Mouse (Mus musculus): ENCODE measurements around the gene Ifi44.

The Ifi44 gene

DNA sequence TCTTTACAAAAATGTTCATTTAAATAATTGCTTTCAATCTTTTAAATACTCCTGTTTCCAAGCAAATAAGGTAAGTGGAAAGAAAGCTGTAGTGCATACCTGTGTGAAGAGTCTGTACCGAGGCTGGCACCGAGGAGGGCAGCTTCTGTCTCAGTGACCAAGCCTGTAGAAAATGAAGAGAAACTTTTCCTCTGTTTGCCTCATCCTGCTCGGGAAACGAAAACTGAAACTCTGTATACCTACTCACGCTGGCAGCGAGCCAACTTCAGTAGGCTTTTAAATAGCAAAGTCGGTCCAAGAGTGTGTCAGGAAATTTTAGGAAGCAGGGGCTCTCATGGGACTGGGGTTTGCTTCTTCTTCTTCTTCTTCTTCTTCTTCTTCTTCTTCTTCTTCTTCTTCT, at the start of gene Ifi44:
TSS of gene Ifi44 (minus strand) at position 224 of the 400 bp plus-strand sequence.
- DNase-seq (ENCODE audit: low spot score): no peak

DNA sequence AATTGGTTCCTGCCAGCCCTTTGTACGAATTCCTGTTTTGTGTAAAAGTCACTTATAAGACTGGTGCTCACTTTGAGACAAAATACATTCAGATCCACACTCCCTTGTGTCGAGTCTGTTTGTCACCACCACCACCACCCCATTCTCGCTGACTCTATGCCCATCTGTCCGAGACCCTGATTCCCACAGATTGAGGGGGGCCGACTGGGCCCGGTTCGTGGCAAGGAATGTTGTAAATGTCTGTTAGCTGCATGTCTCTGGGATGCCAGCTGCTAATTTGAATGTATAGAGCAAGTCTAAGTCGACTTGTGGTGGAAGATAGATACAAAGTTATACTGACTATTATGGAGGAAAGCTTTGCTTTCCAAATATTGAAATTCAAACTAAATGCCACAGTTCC, 38.9 kb upstream of the Ifi44 start:
- DNase-seq (ENCODE audit: low spot score): no peak

DNA sequence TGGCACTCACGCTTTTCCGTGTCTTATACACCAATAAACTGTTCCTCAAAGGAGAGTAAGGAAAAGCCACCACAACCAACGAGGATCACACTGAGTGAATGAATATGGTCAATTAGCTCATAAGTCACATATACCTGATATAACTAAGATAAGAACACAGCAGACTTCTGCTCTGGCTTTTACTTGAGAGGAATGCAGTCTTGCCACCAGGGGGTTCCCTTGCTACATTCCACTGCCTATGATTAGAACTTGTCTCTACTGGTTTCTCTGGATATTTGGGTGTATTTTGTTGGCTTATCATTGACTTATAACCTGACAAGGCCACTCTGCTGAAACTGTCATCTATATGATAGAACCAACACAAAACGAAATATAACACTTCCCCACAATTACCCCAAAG, 25.3 kb upstream of the Ifi44 start:
- peak; percentile 31 for DNase-seq (ENCODE audit: low spot score)

DNA sequence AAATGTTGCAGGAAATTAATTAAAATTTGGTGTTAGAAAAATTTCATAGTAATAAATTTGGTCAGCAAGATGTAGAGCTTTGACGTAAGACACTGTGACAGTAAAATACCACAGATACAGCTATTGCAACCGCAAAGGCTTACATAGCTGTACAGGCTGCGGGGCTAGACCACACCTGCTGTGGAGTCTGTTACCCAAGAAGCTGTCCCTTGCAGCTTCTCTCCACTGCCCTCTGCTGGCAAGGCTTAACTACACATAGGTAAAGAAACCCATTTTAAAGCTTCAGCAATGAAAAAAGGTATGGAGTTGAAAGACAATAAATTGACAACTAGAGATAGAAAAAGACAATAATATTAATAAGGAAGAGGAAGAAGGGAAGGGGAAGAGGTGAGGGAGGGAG, 21.3 kb upstream of the Ifi44 start:
- no peak for DNase-seq (ENCODE audit: low spot score)

DNA sequence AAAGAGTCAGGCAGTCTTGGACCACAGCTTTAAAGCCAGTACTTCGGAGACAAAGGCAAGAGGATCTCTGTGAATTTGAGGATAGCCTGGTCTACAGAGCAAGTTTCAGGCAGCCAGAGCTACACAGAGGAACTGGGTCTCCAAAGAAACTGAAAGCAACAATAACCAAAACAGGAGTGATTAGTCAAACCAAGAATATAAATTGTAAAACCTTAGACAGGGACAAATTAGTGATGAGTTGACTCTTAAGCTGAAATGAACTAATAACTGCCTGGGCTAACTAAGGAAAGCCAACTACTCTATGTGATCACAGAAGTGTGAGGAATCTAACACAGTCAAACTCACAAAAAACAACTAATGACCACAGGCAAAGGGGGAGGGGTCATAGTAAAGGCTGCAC, 1.2 kb downstream of the Ifi44 start:
- no peak for DNase-seq (ENCODE audit: low spot score)

DNA sequence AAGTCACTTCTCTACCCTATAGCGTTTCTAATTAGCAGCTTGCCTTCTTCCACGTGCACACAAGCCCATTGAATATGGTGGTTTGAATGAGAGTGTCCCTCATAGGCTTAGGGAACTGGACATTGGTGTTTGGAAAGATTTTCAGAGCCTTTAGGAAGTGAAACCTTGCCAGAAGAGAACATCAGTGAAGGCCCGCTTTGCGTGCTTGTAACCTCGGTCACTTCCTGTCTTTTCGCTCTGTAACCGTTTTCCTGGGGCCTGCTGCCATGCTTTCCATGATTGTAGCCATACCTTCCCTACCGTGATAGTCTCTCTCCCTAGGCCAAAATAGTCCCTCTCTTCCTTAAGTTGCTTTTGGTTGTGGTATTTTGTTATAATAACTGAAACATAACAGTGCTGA, 3.7 kb downstream of the Ifi44 start:
- no peak for DNase-seq (ENCODE audit: low spot score)

DNA sequence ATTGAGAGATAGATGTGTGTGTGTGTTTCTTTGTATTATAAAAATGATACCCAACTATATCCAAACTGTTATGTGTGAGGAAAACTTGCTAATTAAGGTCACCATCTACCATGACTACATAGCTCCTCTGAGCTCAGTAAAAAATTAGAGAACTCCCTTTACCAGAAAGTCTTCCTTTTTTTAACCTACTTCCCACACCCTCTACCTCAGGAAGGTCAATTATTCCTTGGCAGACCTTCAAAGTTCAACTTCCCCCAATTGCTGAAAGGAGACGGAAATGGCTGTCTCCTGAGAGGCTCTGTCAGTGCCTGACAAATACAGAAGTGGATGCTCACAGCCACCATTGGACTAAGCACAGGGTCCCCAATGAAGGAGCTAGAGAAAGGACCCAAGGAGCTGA, 7.5 kb downstream of the Ifi44 start:
- no peak for DNase-seq (ENCODE audit: low spot score)

DNA sequence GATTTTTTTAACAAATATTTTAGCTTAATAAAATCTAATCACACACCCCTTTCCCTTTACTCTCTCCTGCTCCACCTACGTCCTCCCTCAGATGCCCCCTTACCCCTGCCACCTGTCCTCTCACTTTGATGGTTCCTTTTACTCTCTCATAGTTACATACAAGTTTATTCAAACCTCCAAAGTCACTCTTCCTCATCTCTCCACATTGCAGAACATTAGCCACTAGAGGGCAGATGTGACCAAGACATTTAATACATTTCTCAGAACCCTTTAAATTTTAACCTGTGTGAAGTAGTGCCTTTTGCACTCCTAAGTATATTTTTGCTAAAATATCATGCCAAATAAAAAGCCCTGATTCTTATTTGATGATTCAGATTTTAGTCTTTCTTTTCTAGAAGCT, 33.5 kb downstream of the Ifi44 start:
- peak; percentile 35 for DNase-seq (ENCODE audit: low spot score)

DNA sequence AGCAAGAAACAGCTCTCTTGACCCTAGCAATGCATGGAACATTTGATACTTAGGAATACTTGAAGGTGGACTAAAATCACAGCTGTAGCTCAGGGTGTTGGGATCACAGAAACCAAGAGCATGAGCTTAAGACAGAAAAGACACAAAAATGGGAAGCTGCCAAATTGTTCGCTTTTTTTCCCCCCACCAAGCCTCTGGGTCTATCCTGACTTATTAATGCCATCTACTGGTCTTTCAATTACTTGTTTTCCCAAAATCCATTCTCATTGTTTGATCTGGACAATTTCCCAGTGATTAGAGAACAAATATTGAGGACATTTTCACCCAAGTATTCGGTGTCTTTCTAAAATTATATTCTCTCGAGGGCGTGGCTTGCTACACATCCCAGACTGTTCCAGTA, 42.4 kb downstream of the Ifi44 start:
- no peak for DNase-seq (ENCODE audit: low spot score)
